Mouse (Mus musculus) stomach, postnatal 0 days (tissue): Measurements from ENCODE around the gene Ankrd2.

Experiments used
- CTCF ChIP-seq: IDR thresholded peaks from 2 replicates; pipeline ENCODE4 v1.5.1; 2016; ENCODE audit warnings: antibody characterized with exemption, low read depth, mild to moderate bottlenecking, moderate library complexity
- EP300 ChIP-seq: optimal IDR thresholded peaks from 2 replicates; pipeline ENCODE3; 2016; ENCODE audit warnings: antibody characterized with exemption

- TF ChIP-seq EP300 (no peak), CTCF (no peak)
Measured at GRCm38 (mm10) chr19:41989810-41990209, 46.0 kb upstream of the Ankrd2 start.
